Mouse (Mus musculus): ENCODE results near the gene Chst14. TPM values are rescaled to one million over a fixed set of nuclear protein-coding genes. Genes with fewer than 3 reads are reported as not detected.

Chst14 gene
- polyA plus RNA-seq, 1 experiment from 2014 or later: 9.5 TPM

DNA sequence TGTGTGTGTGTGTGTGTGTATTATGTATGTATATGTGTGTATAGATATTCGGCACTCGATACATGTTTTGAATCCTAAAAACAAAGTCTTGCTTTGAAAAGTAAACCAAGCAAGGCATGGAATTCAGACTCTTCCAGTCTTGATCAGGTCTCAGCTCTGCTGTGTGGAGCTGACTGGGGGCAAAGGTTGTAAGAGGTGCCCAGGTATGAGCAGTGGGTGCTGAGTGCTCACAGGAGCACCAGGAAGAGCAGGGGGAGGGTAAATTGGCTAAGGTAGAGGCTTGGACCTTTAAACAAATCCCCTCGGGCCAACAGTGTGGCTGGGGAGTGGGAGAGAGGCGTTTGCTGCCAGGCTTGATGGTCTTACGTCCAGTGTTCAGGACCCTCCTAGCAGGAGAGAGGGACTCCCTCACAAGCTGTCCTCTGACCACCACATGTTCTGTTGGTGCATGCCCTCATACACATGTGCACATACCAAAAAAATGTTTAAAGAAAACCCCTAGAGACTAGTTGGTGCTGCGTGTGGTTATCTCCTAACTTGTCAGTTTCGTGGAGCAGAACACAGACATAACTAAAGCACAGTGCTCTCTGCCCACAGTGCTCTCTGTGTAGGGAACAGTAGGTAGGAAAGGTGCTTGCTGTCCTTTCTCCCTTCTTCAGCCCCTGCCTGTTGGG, 15.6 kb upstream of the Chst14 start:
- Histone ChIP-seq H3K4me2 (no peak overlapping the region), H3K9me3 (replicated peaks) (no peaks in the 10 kb centered on the region), H3K36me3 (peaks cover 1% of the 10 kb centered on the region), H3K4me1 (peaks cover 83% of the 10 kb centered on the region), H3K4me3 (no peak overlapping the region), H3K27me3 (replicated peaks) (no peaks in the 10 kb centered on the region), H3K9ac (no peak overlapping the region), H3K27ac (peak overlapping the region; percentile 2; the same call in 1 of the 2 replicates)
- no peak for ATAC-seq
- WGBS (ENCODE audit: insufficient replicate concordance): 70% methylated on average over 7 of the region's 7 CpGs

DNA sequence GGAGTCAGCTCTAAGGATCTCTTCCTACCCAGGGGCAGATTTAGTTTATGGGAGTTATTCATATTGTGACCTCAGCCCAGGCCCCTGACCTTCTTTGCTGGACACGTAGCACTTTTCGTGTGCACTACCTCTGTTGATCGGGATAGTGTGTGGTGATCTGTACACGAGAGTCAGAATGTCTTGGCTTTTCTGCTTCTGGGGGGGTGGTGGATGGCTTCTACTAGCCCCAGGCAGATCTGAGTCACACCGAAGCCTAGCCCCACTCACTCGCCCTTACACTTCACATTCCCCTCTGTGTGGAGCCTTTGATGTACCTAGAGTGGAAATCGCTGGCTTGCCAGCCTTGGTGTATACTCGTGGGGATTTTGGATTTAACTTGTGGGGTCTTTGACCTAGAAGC, 13.6 kb upstream of the Chst14 start:
- no peak for ATAC-seq
- Histone ChIP-seq H3K9me3 (replicated peaks) (no peaks in the 10 kb centered on the region), H3K4me3 (no peak overlapping the region), H3K27ac (no peak overlapping the region), H3K9ac (no peak overlapping the region), H3K4me2 (no peak overlapping the region), H3K36me3 (peaks cover 21% of the 10 kb centered on the region), H3K27me3 (replicated peaks) (no peaks in the 10 kb centered on the region), H3K4me1 (peaks cover 64% of the 10 kb centered on the region)
- 74% methylated on average over 8 of the region's 8 CpGs for WGBS (ENCODE audit: insufficient replicate concordance)

DNA sequence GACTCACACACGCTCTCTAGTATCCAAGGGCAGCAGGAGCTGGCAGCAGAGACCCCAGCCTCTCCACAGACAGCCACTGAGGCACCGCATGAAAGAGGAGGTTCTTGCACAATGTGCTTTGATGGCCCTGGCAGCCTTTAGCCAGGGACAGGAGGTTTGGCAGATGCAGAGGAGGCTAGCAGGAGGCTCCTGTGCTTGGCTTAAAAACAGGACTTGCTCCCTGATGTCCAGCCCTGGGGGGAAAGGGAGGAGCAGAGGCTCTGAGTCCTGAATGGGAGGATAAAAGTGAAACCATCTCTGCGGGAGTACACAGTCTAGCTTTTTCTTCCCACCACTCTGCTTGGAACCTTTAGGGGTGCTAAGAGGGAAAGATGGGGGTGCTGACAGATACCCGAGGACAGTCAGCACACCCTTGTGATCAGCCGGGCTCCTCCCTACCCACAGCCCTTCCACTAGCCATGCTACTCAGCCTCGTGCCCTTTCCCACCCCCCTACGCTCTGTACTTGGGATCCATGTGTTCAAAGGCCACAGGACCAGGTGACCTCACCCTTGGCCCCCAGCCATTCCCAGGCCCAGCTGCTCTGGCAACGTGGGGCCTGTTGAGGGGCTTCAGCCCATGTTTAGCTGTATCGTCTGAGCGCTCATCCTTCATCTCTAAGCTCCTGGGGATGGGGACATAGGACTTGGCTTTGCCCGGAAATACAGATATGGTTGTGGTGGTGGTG, 12.6 kb upstream of the Chst14 start:
- H3K27ac ChIP-seq: 0 out of 2 replicates have a peak overlapping the region, but pooled peaks have one; percentile 1

DNA sequence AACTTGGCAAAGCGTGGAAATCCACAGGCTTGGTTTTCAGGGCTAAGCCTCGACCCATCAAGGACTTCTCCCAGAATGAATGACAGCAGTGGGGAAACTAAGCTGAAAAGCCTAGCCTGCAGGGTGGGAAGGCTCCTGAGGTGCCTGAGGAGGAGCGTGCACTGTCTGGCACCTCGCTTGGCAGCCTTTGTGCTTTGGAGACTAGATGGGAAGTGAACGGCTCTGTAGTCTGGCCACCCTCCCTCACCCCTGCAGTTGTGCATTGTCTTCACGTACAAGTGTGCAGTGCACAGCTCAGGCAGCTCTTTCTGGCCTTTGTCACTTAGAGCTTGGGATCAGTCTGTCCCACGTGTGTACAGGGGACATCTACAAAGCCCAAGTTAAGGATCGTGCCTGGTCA, 11.6 kb upstream of the Chst14 start:
- H3K4me2 ChIP-seq: no peak overlapping the region
- no peak for ATAC-seq
- no peaks in the 10 kb centered on the region for H3K9me3 ChIP-seq (replicated peaks)
- H3K4me1 ChIP-seq: peaks cover 46% of the 10 kb centered on the region
- H3K9ac ChIP-seq: no peak overlapping the region
- H3K4me3 ChIP-seq: no peak overlapping the region
- peaks cover 41% of the 10 kb centered on the region for H3K36me3 ChIP-seq
- 70% methylated on average over 8 of the region's 8 CpGs for WGBS (ENCODE audit: insufficient replicate concordance)
- H3K27ac ChIP-seq: no peak overlapping the region
- no peaks in the 10 kb centered on the region for H3K27me3 ChIP-seq (replicated peaks)

More for the DNA sequence above, 12.6 kb upstream of the Chst14 start:
- WGBS (ENCODE audit: insufficient replicate concordance): 62% methylated on average over 11 of the region's 11 CpGs
- Histone ChIP-seq H3K4me3 (no peak overlapping the region), H3K9ac (no peak overlapping the region; the same call in 1 of the 2 replicates), H3K4me1 (peaks cover 55% of the 10 kb centered on the region), H3K36me3 (peaks cover 31% of the 10 kb centered on the region), H3K27me3 (replicated peaks) (no peaks in the 10 kb centered on the region), H3K4me2 (peak overlapping the region; percentile 23), H3K9me3 (replicated peaks) (no peaks in the 10 kb centered on the region)
- 0 out of 2 replicates have a peak, but pooled peaks have one; percentile 33 for ATAC-seq

DNA sequence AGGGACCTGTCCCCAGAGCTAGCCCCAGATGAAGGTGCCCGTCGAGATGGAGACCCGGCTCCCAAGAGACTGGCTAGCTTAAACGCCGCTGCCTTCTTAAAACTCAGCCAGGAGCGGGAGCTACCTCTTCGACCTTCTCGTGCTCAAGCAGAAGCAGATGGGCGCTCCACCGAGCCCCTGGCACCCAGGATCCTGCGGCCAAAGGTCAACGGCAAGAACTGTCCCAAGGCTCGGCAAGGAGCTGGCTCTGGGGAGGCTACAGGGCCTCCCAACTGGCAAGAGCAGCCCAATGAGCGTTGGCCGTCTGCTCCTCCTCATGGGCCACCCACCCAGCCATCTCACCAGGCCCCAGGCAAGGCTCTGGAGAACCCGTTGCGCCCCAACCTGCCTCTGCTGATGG, 9.9 kb upstream of the Chst14 start:
- 92% methylated on average over 17 of the region's 17 CpGs for WGBS (ENCODE audit: insufficient replicate concordance)
- Histone ChIP-seq H3K27ac (no peak overlapping the region), H3K36me3 (peaks cover 57% of the 10 kb centered on the region), H3K9ac (no peak overlapping the region), H3K4me1 (peaks cover 29% of the 10 kb centered on the region), H3K27me3 (replicated peaks) (no peaks in the 10 kb centered on the region), H3K4me2 (no peak overlapping the region), H3K9me3 (replicated peaks) (no peaks in the 10 kb centered on the region), H3K4me3 (no peak overlapping the region)
- ATAC-seq: no peak

DNA sequence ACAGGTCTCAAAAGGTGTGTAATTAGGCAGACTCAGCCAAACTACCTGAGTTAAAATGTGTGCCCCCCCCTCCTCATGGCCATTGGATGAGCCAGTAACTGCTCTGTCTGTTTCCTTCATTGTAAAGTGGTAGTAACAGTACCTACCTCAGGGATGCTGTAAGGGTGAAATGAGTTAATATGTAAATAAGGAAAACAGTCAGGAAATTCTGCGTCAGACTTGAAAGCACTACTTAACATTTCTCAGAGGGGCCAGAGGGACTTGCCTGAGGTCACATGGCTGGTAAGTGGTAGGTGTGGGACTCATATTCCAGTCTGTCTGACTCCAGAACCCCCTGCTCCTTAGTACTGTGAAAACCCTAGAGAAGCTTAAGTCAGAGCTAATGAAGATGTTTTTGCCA, 7.8 kb upstream of the Chst14 start:
- WGBS (ENCODE audit: insufficient replicate concordance): 68% methylated on average over 1 of the region's 1 CpGs
- peaks cover 78% of the 10 kb centered on the region for H3K36me3 ChIP-seq
- ATAC-seq: no peak

DNA sequence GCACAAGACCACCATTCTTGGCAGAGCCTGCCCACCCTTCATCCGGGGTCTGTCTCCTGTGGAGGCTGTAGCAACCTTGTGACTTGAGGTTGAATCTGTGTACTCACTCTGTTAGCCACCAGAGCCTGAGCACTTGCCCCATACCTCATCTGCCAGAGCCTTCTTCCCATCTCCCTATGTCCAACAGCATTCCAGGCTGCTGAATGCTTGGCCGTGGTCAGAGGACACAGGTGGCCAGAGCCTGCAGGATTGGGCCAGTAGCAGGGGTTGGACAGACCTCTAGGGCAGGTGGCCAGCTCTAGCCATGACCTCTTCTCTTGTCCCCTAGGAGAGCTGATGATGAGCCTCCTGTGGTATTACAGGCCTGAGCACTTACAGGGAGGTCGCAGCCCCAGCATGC, 5.9 kb upstream of the Chst14 start:
- no peaks in the 10 kb centered on the region for H3K27me3 ChIP-seq (replicated peaks)
- no peak overlapping the region for H3K4me3 ChIP-seq
- 80% methylated on average over 3 of the region's 3 CpGs for WGBS (ENCODE audit: insufficient replicate concordance)
- peaks cover 83% of the 10 kb centered on the region for H3K36me3 ChIP-seq
- no peak overlapping the region for H3K27ac ChIP-seq
- no peak overlapping the region for H3K4me2 ChIP-seq
- no peaks in the 10 kb centered on the region for H3K9me3 ChIP-seq (replicated peaks)
- H3K4me1 ChIP-seq: peaks cover 6% of the 10 kb centered on the region
- ATAC-seq: no peak
- H3K9ac ChIP-seq: no peak overlapping the region

More for the DNA sequence above, 7.8 kb upstream of the Chst14 start:
- H3K27ac ChIP-seq: no peak overlapping the region
- H3K9ac ChIP-seq: no peak overlapping the region
- H3K9me3 ChIP-seq (replicated peaks): no peaks in the 10 kb centered on the region
- no peak overlapping the region for H3K4me3 ChIP-seq
- H3K4me2 ChIP-seq: no peak overlapping the region
- no peaks in the 10 kb centered on the region for H3K27me3 ChIP-seq (replicated peaks)
- peaks cover 13% of the 10 kb centered on the region for H3K4me1 ChIP-seq

DNA sequence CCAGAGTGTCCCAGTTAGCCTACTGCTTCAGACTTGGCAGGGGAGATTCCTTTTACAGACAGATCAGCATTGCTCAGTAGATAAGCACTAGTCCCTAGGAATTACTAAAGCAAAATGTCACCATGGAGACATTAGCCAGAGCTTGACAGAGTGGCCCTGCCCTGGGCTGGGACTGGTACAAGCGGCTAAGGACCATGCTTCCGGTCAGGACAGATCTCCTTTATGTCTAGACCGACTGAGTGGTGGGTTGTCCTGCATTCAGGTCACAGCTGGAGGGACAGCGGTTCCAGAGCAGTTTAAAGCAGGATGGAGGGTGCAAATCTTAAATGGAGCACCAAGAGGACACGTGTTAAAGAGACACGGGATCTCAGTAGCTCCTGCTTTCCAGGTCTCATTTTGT, 344 bp upstream of the Chst14 start:
- H3K4me2 ChIP-seq: peak overlapping the region; percentile 98
- H3K27ac ChIP-seq: peak overlapping the region; percentile 66
- no peaks in the 10 kb centered on the region for H3K9me3 ChIP-seq (replicated peaks)
- peak overlapping the region; percentile 82 for H3K9ac ChIP-seq
- peaks cover 39% of the 10 kb centered on the region for H3K4me1 ChIP-seq
- H3K36me3 ChIP-seq: peaks cover 30% of the 10 kb centered on the region
- WGBS (ENCODE audit: insufficient replicate concordance): under 1% methylated on average over 6 of the region's 6 CpGs
- peak overlapping the region; percentile 70 for H3K4me3 ChIP-seq
- H3K27me3 ChIP-seq (replicated peaks): no peaks in the 10 kb centered on the region; the same call in 1 of the 2 replicates
- peak; percentile 56 for ATAC-seq

DNA sequence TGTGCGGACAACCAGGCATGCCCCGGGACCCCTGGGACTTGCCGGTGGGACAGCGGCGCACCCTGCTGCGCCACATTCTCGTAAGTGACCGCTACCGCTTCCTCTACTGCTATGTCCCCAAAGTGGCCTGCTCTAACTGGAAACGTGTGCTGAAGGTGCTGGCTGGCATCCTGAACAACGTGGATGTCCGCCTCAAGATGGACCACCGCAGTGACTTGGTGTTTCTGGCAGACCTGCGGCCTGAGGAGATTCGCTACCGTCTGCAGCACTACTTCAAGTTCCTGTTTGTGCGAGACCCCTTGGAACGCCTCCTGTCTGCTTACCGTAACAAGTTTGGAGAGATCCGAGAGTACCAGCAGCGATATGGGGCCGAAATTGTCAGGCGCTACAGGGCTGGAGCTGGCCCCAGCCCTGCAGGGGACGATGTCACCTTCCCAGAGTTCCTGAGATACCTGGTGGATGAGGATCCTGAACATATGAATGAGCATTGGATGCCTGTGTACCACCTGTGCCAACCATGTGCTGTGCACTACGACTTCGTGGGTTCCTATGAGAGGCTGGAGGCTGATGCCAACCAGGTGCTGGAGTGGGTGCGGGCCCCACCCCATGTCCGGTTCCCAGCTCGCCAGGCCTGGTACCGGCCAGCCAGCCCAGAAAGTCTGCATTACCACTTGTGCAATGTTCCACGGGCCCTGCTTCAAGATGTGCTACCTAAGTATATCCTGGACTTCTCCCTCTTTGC, 873 bp downstream of the Chst14 start:
- WGBS (ENCODE audit: insufficient replicate concordance): 33% methylated on average over 31 of the region's 31 CpGs
- ATAC-seq: no peak
- H3K4me3 ChIP-seq: peak overlapping the region; percentile 70
- H3K9me3 ChIP-seq (replicated peaks): no peaks in the 10 kb centered on the region
- H3K27me3 ChIP-seq (replicated peaks): no peaks in the 10 kb centered on the region; the same call in 1 of the 2 replicates
- H3K4me1 ChIP-seq: peaks cover 39% of the 10 kb centered on the region
- peak overlapping the region; percentile 98 for H3K4me2 ChIP-seq
- H3K27ac ChIP-seq: peak overlapping the region; percentile 66
- H3K36me3 ChIP-seq: peaks cover 18% of the 10 kb centered on the region
- peak overlapping the region; percentile 82 for H3K9ac ChIP-seq

DNA sequence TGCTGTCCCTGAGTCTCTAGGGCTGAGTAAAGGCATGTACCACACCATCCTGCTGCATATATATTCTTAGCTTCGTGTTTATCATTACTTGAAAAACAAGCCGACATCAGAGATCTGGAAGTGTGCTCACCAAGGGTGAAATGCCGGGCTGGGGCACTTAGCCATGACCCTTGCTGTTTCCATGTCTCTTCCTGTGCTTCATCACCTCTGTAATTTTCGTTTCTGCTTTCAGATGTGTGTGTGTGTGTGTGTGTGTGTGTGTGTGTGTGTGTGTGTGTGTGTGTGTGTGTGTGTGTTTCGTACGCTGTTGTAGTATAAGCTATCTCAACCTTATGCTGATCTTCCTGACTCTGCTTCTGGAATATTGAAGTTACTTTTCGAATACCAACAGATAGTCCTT, 15.0 kb downstream of the Chst14 start:
- Histone ChIP-seq H3K4me2 (no peak overlapping the region), H3K36me3 (no peaks in the 10 kb centered on the region), H3K9ac (no peak overlapping the region), H3K27ac (no peak overlapping the region), H3K4me3 (no peak overlapping the region), H3K27me3 (replicated peaks) (peaks cover 10% of the 10 kb centered on the region), H3K9me3 (replicated peaks) (peaks cover 6% of the 10 kb centered on the region), H3K4me1 (peaks cover 13% of the 10 kb centered on the region)
- WGBS (ENCODE audit: insufficient replicate concordance): 64% methylated on average over 7 of the region's 7 CpGs
- no peak for ATAC-seq

DNA sequence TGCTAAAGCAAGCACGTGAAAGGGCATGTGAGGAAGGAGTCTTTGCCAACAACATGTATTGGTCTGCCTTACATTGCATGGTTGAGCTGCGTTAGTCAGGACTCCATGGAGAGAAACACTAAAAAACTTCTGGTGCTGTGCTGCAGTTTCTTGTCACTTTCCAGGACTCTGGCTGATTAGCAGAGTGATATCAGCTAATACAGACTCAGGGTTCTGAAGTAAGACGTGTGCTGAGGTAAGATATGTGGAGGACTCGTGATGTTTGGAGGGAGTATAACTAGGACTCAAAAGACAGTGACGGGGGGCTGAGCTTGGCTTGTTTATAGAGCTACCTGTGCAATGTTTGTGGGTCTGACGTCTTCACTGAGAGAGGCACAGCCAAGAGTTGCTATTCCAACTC, 16.9 kb downstream of the Chst14 start:
- Histone ChIP-seq H3K27me3 (replicated peaks) (peaks cover 17% of the 10 kb centered on the region), H3K27ac (no peak overlapping the region), H3K9me3 (replicated peaks) (peaks cover 6% of the 10 kb centered on the region), H3K9ac (no peak overlapping the region), H3K36me3 (no peaks in the 10 kb centered on the region), H3K4me2 (no peak overlapping the region), H3K4me3 (no peak overlapping the region), H3K4me1 (peaks cover 8% of the 10 kb centered on the region)
- 49% methylated on average over 6 of the region's 6 CpGs for WGBS (ENCODE audit: insufficient replicate concordance)
- ATAC-seq: peak; percentile 60

DNA sequence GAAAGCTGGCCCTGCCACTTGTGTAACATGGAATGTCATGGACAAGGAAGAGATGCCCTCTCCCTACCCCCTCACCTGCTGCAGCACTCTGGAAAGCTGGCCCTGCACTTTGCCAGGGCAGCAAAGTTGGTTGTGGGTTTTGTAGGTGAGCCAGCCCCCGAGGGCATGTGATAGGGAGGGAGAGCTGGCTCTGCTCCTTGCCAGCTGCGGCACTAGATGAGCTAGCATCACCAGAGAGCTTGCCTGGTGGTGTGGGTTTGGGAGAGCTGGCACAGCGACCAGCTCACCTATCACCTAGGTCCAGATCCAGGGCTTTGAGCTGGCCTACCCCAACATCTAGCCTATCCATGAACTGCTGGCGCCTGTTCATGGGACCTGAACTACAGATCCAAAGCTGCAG, 22.5 kb downstream of the Chst14 start:
- Histone ChIP-seq H3K9me3 (replicated peaks) (no peaks in the 10 kb centered on the region), H3K4me3 (no peak overlapping the region), H3K36me3 (no peaks in the 10 kb centered on the region), H3K27me3 (replicated peaks) (peaks cover 9% of the 10 kb centered on the region), H3K9ac (peak overlapping the region; percentile 43; the same call in 1 of the 2 replicates), H3K4me1 (peaks cover 32% of the 10 kb centered on the region), H3K27ac (no peak overlapping the region), H3K4me2 (no peak overlapping the region)
- 69% methylated on average over 4 of the region's 4 CpGs for WGBS (ENCODE audit: insufficient replicate concordance)
- no peak for ATAC-seq

All from liver, embryonic 12.5 days (tissue).